Mouse (Mus musculus): ENCODE data around the gene Tgm2. TPM values are rescaled to one million over a fixed set of nuclear protein-coding genes. Genes with fewer than 3 reads are reported as not detected.

The Tgm2 gene
- polyA plus RNA-seq (2015; fragmentation: Nextera tagmentation; extraction: Ambion mirVana): 91.7 and 93.1 TPM in 2 replicates

DNA sequence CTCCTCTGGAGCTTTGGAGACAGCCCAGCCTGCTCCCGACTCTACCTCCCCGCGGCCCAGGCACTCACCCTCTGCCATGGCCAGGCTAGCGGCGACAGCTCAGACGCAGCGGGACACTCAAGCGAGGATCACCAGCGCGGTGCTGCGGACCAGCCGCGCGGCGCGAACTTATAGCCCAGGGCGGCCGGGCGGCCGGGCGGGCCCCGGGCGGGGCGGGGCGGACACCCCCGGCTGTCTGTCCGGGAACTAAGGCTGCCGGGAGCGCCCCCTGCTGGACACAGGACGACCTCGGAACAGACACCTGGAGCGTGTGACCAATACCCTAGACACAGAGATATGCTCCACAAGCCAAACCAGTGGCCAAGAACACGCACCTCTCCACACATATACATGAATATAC, at the start of gene Tgm2:
Gene Tgm2, minus strand, starts transcription at position 214 of the 400 bp plus-strand sequence.
- H3K27ac ChIP-seq: peak within 1 kb of the TSS; percentile 44
- 1% methylated on average over 33 of the region's 33 CpGs for WGBS

DNA sequence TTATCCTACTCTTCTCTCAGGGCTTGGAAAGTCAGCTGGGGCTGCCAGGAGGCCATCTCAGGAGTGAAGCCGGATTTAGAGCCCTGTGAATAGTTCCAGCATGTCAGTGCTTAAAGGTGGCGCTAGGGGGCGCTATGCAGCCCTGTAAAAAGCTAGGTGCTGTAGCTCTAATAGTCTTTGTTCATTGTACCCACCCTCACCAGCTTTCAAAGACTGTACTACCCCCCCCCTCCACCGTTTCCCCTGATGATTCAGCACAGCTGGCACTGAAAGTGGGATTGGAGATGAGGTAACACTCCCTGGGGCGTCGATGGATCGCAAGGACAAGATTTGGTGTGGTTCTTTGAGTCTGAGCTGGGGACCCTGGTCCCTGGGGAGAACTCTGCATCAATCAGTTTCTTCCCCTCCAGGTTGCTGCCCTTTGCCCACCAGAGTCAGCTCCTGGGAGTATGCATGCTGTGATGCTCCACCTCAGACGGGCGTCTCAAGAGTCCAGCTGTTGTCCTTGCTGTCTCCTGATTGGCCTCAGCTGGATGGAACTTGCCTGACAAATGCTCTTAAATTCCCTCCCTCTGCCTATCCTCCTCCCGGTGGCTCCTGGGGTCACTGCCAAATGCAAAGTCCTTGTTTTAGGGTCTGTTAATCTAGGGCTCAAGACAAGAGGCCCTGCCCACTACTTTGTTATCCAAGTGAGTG, 48.9 kb upstream of the Tgm2 start:
- WGBS: 31% methylated on average over 10 of the region's 10 CpGs
- ATAC-seq (ENCODE audit: insufficient read depth, low FRiP score, low read depth): no peak

More for the DNA sequence above, at the start of gene Tgm2:
- H3K4me1 ChIP-seq: peaks cover 30% of the 10 kb centered on the region
- peak within 1 kb of the TSS; percentile 72 for H3K4me2 ChIP-seq
- no peaks in the 10 kb centered on the region for H3K27me3 ChIP-seq (replicated peaks)
- H3K9me3 ChIP-seq: no peaks in the 10 kb centered on the region
- peak within 1 kb of the TSS; percentile 65 for H3K9ac ChIP-seq
- H3K4me3 ChIP-seq (replicated peaks): peak within 1 kb of the TSS; percentile 60
- peak; percentile 69 for ATAC-seq (ENCODE audit: insufficient read depth, low FRiP score, low read depth)
- H3K36me3 ChIP-seq: no peaks in the 10 kb centered on the region

DNA sequence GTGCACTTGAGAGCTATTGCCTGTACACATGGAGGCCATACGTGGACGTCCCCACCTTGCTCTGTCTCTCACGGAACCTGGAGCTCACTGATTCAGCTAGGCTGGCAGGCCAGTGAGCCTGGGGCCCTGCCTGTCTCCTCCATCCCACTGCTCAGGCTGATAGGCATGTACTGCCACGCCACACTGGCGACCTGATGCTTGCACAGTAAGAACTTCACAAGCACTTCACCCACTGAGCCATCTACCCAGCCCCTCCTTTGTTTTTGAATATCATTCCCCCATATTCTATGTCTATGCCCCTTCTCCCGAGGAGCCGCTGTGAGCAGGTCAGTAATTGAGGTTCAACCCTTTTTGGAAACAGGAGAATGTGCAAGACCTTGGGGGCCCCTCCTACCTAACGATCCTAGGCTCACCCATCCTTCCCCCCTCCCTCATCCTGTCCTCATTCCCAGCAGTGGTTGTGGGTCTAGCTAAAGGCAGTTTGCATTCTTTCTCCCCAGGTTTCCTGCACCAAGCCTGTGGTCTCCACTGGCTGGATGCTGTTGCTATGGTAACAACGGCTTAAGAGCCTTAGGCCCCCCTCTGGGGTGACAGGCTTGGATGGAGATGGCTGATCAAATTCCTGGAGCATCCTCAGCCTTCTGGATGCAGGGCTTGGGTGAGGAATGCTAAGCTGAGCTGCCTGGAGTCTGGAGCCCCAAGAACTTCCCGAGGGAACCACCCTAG, 47.5 kb upstream of the Tgm2 start:
- no peak overlapping the region for H3K27ac ChIP-seq
- no peaks in the 10 kb centered on the region for H3K9me3 ChIP-seq
- 53% methylated on average over 10 of the region's 10 CpGs for WGBS
- peaks cover 11% of the 10 kb centered on the region; the same call in 1 of the 2 replicates for H3K4me1 ChIP-seq
- no peaks in the 10 kb centered on the region for H3K27me3 ChIP-seq (replicated peaks)
- no peak for ATAC-seq (ENCODE audit: insufficient read depth, low FRiP score, low read depth)
- H3K36me3 ChIP-seq: no peaks in the 10 kb centered on the region
- no peak overlapping the region for H3K9ac ChIP-seq
- H3K4me2 ChIP-seq: no peak overlapping the region
- no peak overlapping the region for H3K4me3 ChIP-seq (replicated peaks)

More for the DNA sequence above, 48.9 kb upstream of the Tgm2 start:
- Histone ChIP-seq H3K4me1 (peaks cover 11% of the 10 kb centered on the region; the same call in 1 of the 2 replicates), H3K27ac (no peak overlapping the region), H3K36me3 (no peaks in the 10 kb centered on the region), H3K9me3 (no peaks in the 10 kb centered on the region), H3K4me3 (replicated peaks) (no peak overlapping the region), H3K4me2 (no peak overlapping the region), H3K9ac (no peak overlapping the region), H3K27me3 (replicated peaks) (no peaks in the 10 kb centered on the region)

DNA sequence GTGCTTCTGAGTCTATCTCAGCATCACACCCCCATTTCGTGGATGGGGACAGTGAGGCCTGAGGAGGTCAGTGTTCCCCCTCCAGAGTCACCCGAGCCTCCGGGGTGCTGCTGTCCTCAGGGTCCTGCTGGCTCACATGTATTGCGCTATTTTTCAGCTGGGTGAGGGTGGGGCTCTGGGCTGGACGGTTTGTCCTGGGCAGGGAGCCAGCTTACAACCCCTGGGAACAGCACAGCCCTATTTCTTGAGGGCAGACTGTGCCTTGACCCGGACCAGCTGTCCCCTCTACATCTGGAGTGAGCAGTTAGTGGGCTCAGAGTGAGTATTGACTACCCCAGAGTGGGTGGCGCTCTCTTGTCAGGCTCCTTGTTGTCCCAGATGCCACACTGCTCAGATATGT, 44.9 kb upstream of the Tgm2 start:
- Histone ChIP-seq H3K4me3 (replicated peaks) (no peak overlapping the region), H3K9ac (no peak overlapping the region), H3K27ac (no peak overlapping the region), H3K4me2 (no peak overlapping the region), H3K9me3 (no peaks in the 10 kb centered on the region), H3K36me3 (no peaks in the 10 kb centered on the region), H3K27me3 (replicated peaks) (no peaks in the 10 kb centered on the region), H3K4me1 (peaks cover 11% of the 10 kb centered on the region; the same call in 1 of the 2 replicates)
- WGBS: 44% methylated on average over 7 of the region's 7 CpGs
- peak; percentile 33; the same call in 1 of the 2 replicates for ATAC-seq (ENCODE audit: insufficient read depth, low FRiP score, low read depth)

DNA sequence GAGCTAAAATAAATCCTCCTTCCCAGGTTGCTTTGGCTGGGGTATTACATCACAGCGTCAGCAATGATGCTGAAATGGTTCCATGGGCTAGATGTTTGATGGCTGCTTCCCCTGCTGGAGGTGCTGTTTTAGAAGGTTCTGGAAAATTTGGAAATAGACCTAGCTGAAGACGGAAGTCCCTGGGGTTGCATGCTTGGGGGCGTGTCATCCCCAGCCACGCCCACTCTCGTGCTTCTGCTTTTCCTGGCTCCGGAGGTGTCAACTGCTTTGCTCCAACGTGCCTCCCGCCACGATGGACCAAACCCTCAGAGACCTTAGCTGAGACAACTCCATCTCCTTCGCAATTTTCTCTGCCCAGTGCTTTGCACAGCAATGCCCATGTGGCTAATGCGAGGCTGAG, 43.2 kb upstream of the Tgm2 start:
- no peak overlapping the region for H3K9ac ChIP-seq
- no peak overlapping the region for H3K4me3 ChIP-seq (replicated peaks)
- H3K4me2 ChIP-seq: no peak overlapping the region
- H3K27me3 ChIP-seq (replicated peaks): no peaks in the 10 kb centered on the region
- H3K36me3 ChIP-seq: no peaks in the 10 kb centered on the region
- no peaks in the 10 kb centered on the region for H3K9me3 ChIP-seq
- H3K4me1 ChIP-seq: peaks cover 2% of the 10 kb centered on the region; the same call in 1 of the 2 replicates
- 69% methylated on average over 11 of the region's 11 CpGs for WGBS
- H3K27ac ChIP-seq: no peak overlapping the region
- no peak for ATAC-seq (ENCODE audit: insufficient read depth, low FRiP score, low read depth)

DNA sequence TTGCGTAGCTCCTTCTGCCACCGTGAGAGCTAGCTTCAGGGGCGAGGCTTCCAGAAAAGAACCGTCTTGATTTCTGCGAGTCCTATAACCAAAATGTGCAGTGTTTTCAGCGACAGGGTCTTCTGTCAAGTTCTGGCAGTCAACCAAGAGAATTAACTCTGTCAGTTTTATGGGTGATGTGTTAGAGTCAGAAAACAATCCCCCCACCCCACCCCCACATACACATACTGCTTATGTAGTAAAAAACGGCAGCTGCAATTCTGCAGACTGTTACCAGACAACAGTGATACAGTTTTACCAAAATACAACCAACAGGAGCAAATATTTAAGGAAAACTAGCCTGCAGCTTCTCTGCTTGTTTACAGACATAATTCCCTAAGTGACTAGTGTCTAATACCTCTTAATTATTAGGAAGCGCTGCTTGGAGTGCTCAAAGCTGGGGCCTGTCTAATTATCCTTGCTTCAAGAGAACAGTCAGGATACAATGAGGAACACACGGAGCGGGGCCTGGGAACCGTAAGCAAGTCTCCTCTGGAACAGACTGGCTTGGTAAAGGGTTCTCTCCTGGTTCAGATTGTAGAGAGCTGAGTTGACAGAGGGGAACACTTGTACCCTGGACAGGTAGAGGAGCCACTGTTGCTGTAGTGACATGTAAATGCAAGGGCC, 40.1 kb upstream of the Tgm2 start:
- no peaks in the 10 kb centered on the region for H3K27me3 ChIP-seq (replicated peaks)
- ATAC-seq (ENCODE audit: insufficient read depth, low FRiP score, low read depth): no peak
- WGBS: 52% methylated on average over 11 of the region's 11 CpGs
- H3K9me3 ChIP-seq: no peaks in the 10 kb centered on the region
- no peaks in the 10 kb centered on the region for H3K4me1 ChIP-seq
- H3K27ac ChIP-seq: 0 out of 2 replicates have a peak overlapping the region, but pooled peaks have one; percentile 8
- no peaks in the 10 kb centered on the region for H3K36me3 ChIP-seq
- H3K9ac ChIP-seq: no peak overlapping the region
- H3K4me2 ChIP-seq: no peak overlapping the region
- no peak overlapping the region for H3K4me3 ChIP-seq (replicated peaks)

DNA sequence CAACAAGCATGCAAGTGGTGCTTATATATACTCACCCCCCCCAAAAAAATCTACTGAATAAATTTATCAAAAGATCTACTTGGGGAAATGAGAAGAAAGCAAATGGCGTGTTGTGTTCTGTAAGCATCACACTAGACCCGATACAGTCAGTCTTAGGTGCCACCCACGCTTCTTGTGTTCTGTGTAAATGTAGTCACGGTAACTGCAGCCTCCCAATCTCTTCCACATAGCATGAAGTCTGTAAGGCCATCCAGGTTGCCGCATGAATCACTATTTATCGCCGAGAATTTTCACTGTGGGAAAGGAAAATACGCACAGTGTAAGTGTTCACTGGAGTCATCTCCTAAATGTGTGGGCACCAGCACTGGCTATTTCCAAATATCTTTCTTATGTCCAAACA, 37.0 kb upstream of the Tgm2 start:
- ATAC-seq (ENCODE audit: insufficient read depth, low FRiP score, low read depth): no peak
- Histone ChIP-seq H3K27ac (no peak overlapping the region), H3K27me3 (replicated peaks) (no peaks in the 10 kb centered on the region), H3K4me1 (peaks cover 15% of the 10 kb centered on the region), H3K36me3 (no peaks in the 10 kb centered on the region), H3K9me3 (no peaks in the 10 kb centered on the region), H3K9ac (no peak overlapping the region), H3K4me3 (replicated peaks) (no peak overlapping the region), H3K4me2 (no peak overlapping the region)
- 88% methylated on average over 8 of the region's 8 CpGs for WGBS

DNA sequence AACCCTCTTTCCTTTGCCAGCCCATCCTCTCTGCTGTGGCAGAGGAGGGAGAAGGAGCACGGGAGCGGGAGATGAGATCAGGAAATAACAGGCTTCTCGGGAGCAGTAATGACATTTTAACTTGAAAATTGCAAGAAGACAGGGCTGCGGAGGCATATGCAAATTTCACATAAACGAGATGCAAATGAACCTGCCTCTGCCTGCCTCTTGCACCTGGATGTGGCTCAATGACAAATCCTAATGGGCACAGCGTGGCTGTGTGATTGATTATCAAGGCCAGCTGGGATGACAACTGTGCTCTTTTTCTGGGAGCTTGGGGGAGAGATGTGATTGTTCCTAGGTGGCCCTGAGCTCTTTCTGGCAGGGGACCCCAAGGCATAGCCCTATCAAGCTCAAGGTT, 35.7 kb upstream of the Tgm2 start:
- no peak overlapping the region for H3K27ac ChIP-seq
- 55% methylated on average over 6 of the region's 6 CpGs for WGBS
- no peak overlapping the region for H3K9ac ChIP-seq
- H3K27me3 ChIP-seq (replicated peaks): no peaks in the 10 kb centered on the region
- H3K9me3 ChIP-seq: no peaks in the 10 kb centered on the region
- peaks cover 16% of the 10 kb centered on the region for H3K4me1 ChIP-seq
- no peak for ATAC-seq (ENCODE audit: insufficient read depth, low FRiP score, low read depth)
- no peak overlapping the region for H3K4me2 ChIP-seq
- no peaks in the 10 kb centered on the region for H3K36me3 ChIP-seq
- no peak overlapping the region for H3K4me3 ChIP-seq (replicated peaks)

DNA sequence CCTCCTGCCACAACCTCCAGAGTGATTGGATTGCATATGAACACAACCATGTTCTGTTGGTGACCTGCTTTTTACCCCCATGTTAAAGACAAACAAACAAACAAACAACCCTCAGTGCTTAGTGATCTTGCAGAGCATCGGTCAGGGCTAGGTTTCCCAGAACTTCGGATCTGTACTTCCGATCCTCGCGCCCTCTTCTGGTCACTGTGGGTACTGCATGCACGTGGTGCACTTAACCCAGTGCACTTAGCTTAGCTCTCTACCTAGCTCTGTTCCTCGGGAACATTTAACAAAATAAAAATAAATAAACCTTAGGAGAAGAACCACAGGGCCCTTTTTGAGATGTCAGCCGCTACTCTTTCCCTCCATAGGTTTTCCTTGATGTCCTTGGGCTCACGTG, 34.6 kb upstream of the Tgm2 start:
- peaks cover 16% of the 10 kb centered on the region for H3K4me1 ChIP-seq
- H3K9me3 ChIP-seq: no peaks in the 10 kb centered on the region
- H3K36me3 ChIP-seq: no peaks in the 10 kb centered on the region
- H3K27ac ChIP-seq: no peak overlapping the region
- no peak overlapping the region for H3K9ac ChIP-seq
- H3K27me3 ChIP-seq (replicated peaks): no peaks in the 10 kb centered on the region
- no peak overlapping the region for H3K4me2 ChIP-seq
- WGBS: 45% methylated on average over 9 of the region's 9 CpGs
- ATAC-seq (ENCODE audit: insufficient read depth, low FRiP score, low read depth): no peak
- no peak overlapping the region for H3K4me3 ChIP-seq (replicated peaks)

DNA sequence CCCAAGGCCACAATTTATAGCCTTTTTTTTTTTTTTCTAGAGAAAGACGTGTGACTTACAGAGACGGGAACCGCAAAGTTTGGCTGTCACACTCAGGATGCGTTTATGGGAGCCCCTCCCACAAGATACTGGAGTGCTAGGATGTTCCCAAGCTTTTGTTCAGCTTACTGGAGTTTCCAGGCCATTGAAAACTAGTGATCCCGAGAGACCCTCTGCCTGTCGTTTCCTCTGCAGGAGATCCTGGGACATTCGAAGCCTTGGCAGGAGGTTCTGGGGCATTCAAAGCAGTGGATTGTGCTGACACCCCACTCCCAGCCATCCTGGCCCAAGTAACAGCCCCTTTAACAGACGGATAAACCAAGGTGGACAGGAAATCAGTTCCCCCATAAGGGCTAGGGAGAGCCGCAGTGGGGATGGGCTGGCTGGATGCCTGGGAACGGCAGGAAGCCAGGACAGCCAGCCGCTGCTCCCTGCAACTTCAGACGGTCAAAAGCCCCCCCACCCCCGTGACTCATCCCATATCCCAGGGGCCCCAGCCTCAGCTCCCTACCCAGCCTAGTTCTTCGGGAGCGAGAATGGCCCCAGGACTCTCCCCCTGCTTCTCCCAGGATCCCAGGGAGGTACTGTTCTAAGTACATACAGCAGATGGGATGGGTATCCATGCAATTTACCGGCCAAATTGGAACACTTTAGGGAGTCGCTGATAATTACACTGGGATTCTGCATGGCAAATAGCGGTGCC, 33.3 kb upstream of the Tgm2 start:
- H3K36me3 ChIP-seq: no peaks in the 10 kb centered on the region
- H3K4me3 ChIP-seq (replicated peaks): peak overlapping the region; percentile 31
- WGBS: 22% methylated on average over 18 of the region's 18 CpGs
- peak overlapping the region; percentile 60 for H3K4me2 ChIP-seq
- H3K4me1 ChIP-seq: peaks cover 16% of the 10 kb centered on the region
- ATAC-seq (ENCODE audit: insufficient read depth, low FRiP score, low read depth): no peak; the same call in 1 of the 2 replicates
- peak overlapping the region; percentile 77 for H3K27ac ChIP-seq
- no peaks in the 10 kb centered on the region for H3K27me3 ChIP-seq (replicated peaks)
- no peaks in the 10 kb centered on the region for H3K9me3 ChIP-seq
- no peak overlapping the region for H3K9ac ChIP-seq

DNA sequence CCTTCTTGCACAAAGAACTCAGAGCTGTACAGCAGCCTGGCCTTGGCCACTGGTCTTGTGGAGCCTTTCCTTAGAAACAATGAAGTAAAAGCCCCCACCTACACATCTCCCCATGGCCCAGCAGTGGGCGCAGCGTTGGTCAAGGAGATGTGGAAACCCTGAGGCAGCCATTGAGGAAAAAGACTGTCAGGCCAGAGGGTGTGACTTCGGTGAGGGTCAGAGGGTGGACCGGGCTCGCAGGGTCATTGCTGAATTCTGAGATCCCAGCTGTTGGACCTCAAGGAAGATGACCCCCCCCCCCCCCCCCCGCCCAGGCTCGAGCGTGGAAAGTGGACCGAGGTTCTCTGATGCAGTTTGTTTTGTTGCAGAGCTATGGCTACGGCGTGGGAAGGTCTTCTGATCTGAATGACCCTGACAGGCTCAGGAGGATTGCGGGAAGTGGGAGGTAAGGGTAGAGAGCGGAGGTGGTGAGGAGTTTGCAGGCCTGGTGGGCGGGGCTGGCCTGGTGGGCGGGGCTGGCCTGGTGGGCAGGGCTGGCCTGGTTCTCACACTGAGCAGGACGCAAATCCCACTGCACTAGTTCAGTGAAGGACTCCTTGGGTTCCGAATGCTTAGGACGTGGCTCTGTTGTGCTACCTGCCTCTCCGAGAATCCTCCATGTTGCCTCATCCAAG, 32.6 kb upstream of the Tgm2 start:
- Histone ChIP-seq H3K9me3 (no peaks in the 10 kb centered on the region), H3K9ac (no peak overlapping the region)
- WGBS: 10% methylated on average over 17 of the region's 19 CpGs

More for the DNA sequence above, 32.6 kb upstream of the Tgm2 start:
- Histone ChIP-seq H3K4me2 (peak overlapping the region; percentile 60), H3K27ac (peak overlapping the region; percentile 77), H3K4me1 (peaks cover 16% of the 10 kb centered on the region), H3K36me3 (no peaks in the 10 kb centered on the region), H3K27me3 (replicated peaks) (no peaks in the 10 kb centered on the region), H3K4me3 (replicated peaks) (peak overlapping the region; percentile 31)
- ATAC-seq (ENCODE audit: insufficient read depth, low FRiP score, low read depth): peak; percentile 81
